Mouse (Mus musculus): ENCODE results near the gene Mtr. TPM values are rescaled to one million over a fixed set of nuclear protein-coding genes. Genes with fewer than 3 reads are reported as not detected.

Mtr gene
- polyA plus RNA-seq (2012; rRNA removed): 8.4 and 8.8 TPM in 2 replicates

DNA sequence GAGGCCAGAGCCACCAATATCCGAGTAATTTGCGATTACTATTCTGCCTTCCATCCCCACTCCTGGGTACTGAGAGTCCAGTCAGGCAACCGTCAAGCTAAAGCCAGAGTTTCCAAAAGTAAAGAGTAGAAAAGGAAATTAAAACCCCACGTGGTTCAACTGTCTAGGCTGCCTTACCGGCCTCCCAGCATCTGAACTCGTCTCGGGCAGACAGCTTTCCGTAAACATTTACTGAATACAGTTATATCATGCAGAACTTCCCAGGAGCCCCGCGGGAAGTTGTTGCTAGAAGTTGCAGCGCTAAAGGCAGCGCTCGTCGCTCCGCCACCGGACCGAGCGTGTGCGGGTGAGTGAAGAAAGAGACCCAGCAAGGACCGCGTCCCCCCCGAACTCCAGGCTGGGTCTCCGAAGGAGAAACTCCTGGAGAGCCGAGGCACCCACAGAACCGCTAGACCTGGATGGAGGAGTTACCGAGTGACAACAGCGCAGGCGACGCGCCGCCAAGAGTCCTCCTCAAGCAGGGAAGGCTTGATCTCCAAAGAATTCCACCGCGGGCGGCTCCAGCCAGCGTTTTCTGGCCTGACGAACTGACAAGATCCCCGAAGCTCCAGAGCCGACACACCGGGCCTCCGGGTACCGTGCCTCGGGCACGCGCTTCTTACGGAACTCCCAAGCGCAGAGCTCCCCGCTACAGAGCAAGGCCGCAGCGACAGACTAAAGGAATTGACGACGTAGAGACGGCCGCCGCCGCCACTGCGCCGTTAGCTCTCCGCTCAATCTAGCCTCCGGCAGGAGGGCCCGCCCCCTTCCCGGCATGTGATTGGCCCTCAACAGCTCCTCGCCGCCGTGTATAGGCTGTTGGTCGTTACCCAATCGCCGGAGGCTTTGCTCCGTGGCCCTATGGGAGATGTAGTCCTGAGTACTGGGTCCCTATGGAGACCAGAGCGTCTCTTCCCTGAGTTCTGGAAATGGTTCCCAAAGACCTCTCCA, at the start of gene Mtr:
Gene Mtr, minus strand, starts transcription at position 723 of the 990 bp plus-strand sequence.
- peak within 1 kb of the TSS; percentile 87 for H3K4me3 ChIP-seq (ENCODE audit: insufficient read depth, low read length)
- peaks cover 5% of the 10 kb centered on the region; the same call in 1 of the 2 replicates for H3K4me1 ChIP-seq (ENCODE audit: control insufficient read depth, insufficient read depth, low read length)
- no peak for TF ChIP-seq CTCF (IDR thresholded peaks at IDR 0.05; ENCODE audit: extremely low read depth, insufficient read depth, low read length)
- TF ChIP-seq POLR2A (IDR thresholded peaks at IDR 0.05; ENCODE audit: extremely low read depth, insufficient read depth, low read length): peak; percentile 89
- H3K27ac ChIP-seq (ENCODE audit: insufficient read depth, low read length): 0 out of 2 replicates have a peak within 1 kb of the TSS, but pooled peaks have one; percentile 16

DNA sequence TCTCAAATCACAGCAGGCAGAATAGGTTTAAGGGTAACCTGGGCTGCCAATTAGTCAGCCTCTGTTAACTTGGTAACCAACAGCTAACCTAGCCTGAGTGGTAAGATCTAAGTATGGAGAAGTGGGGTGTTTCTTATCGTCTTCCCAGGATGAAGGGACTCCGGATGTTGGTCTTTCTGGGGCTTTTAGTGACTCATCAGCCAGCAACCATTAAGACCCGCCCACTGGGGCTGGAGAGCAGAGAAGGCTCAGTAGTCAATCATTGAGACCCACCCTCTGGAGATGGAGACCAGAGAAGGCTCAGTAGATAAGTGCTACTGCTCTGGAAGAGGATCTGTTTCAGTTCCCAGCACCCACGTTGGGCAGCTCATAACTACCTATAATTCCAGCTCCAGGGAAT, 49.4 kb upstream of the Mtr start:
- TF ChIP-seq CTCF (IDR thresholded peaks at IDR 0.05; ENCODE audit: extremely low read depth, insufficient read depth, low read length): no peak
- TF ChIP-seq POLR2A (IDR thresholded peaks at IDR 0.05; ENCODE audit: extremely low read depth, insufficient read depth, low read length): no peak
- H3K27ac ChIP-seq (ENCODE audit: insufficient read depth, low read length): no peak overlapping the region
- peaks cover 1% of the 10 kb centered on the region; the same call in 1 of the 2 replicates for H3K4me1 ChIP-seq (ENCODE audit: control insufficient read depth, insufficient read depth, low read length)
- no peak overlapping the region for H3K4me3 ChIP-seq (ENCODE audit: insufficient read depth, low read length)

GRCm38 (mm10) chr13:12305540-12305939, 47.6 kb upstream of the Mtr start:
- H3K27ac ChIP-seq (ENCODE audit: insufficient read depth, low read length): no peak overlapping the region
- no peak for TF ChIP-seq CTCF (IDR thresholded peaks at IDR 0.05; ENCODE audit: extremely low read depth, insufficient read depth, low read length)
- no peak for TF ChIP-seq POLR2A (IDR thresholded peaks at IDR 0.05; ENCODE audit: extremely low read depth, insufficient read depth, low read length)
- H3K4me3 ChIP-seq (ENCODE audit: insufficient read depth, low read length): no peak overlapping the region
- no peaks in the 10 kb centered on the region; the same call in 1 of the 2 replicates for H3K4me1 ChIP-seq (ENCODE audit: control insufficient read depth, insufficient read depth, low read length)

GRCm38 (mm10) chr13:12304991-12305390, 47.1 kb upstream of the Mtr start:
- Histone ChIP-seq H3K4me3 (ENCODE audit: insufficient read depth, low read length) (no peak overlapping the region), H3K27ac (ENCODE audit: insufficient read depth, low read length) (no peak overlapping the region), H3K4me1 (ENCODE audit: control insufficient read depth, insufficient read depth, low read length) (no peaks in the 10 kb centered on the region; the same call in 1 of the 2 replicates)
- TF ChIP-seq POLR2A (IDR thresholded peaks at IDR 0.05; ENCODE audit: extremely low read depth, insufficient read depth, low read length) (no peak), CTCF (IDR thresholded peaks at IDR 0.05; ENCODE audit: extremely low read depth, insufficient read depth, low read length) (no peak)

DNA sequence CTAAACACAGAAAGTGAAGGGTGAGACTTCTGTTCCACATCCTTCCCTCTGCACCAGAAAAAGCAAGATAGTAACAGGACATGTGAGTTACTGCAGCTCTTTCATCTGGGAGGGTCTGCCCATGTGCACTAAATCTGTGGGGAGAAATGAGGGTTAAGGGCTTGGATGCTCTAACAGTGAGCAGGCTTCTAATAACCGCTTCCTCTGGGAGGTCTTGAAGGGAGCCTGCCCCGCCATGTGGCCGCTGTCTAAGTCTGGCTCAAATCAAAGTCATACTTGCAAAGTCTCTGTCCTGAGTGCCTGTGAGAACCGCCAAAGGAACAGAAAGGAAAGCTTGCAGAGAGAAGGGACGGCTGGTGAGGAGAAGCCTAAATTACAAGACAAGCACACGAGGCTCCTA, 39.9 kb upstream of the Mtr start:
- H3K27ac ChIP-seq (ENCODE audit: insufficient read depth, low read length): no peak overlapping the region
- TF ChIP-seq CTCF (IDR thresholded peaks at IDR 0.05; ENCODE audit: extremely low read depth, insufficient read depth, low read length): no peak
- no peak for TF ChIP-seq POLR2A (IDR thresholded peaks at IDR 0.05; ENCODE audit: extremely low read depth, insufficient read depth, low read length)
- H3K4me1 ChIP-seq (ENCODE audit: control insufficient read depth, insufficient read depth, low read length): no peaks in the 10 kb centered on the region
- H3K4me3 ChIP-seq (ENCODE audit: insufficient read depth, low read length): no peak overlapping the region

GRCm38 (mm10) chr13:12296701-12297100, 38.8 kb upstream of the Mtr start:
- H3K4me3 ChIP-seq (ENCODE audit: insufficient read depth, low read length): no peak overlapping the region
- TF ChIP-seq POLR2A (IDR thresholded peaks at IDR 0.05; ENCODE audit: extremely low read depth, insufficient read depth, low read length): no peak
- TF ChIP-seq CTCF (IDR thresholded peaks at IDR 0.05; ENCODE audit: extremely low read depth, insufficient read depth, low read length): peak; percentile 69
- H3K4me1 ChIP-seq (ENCODE audit: control insufficient read depth, insufficient read depth, low read length): no peaks in the 10 kb centered on the region
- no peak overlapping the region for H3K27ac ChIP-seq (ENCODE audit: insufficient read depth, low read length)

DNA sequence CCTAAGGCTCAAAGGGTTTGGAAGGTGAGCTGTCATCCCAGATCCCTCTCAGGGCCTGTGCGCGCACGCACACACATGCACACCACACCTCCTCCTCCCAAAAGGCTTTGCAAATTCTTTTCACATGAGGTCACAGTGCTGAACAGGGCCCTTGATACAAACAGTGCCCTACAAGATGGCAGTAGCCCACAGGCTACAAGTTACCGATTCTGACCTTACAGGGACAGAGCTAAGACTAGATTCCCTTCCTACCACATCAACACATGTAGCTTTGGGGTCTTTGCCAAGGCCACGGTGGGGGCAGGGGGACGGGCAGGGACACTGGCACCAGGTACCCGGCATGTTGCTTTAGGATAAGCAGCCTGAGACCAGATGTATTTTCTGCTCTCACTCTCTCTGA, 35.9 kb upstream of the Mtr start:
- Histone ChIP-seq H3K27ac (ENCODE audit: insufficient read depth, low read length) (no peak overlapping the region), H3K4me3 (ENCODE audit: insufficient read depth, low read length) (no peak overlapping the region), H3K4me1 (ENCODE audit: control insufficient read depth, insufficient read depth, low read length) (no peaks in the 10 kb centered on the region)
- TF ChIP-seq POLR2A (IDR thresholded peaks at IDR 0.05; ENCODE audit: extremely low read depth, insufficient read depth, low read length): no peak
- no peak for TF ChIP-seq CTCF (IDR thresholded peaks at IDR 0.05; ENCODE audit: extremely low read depth, insufficient read depth, low read length)

GRCm38 (mm10) chr13:12290700-12291099, 32.8 kb upstream of the Mtr start:
- TF ChIP-seq POLR2A (IDR thresholded peaks at IDR 0.05; ENCODE audit: extremely low read depth, insufficient read depth, low read length): no peak
- no peak for TF ChIP-seq CTCF (IDR thresholded peaks at IDR 0.05; ENCODE audit: extremely low read depth, insufficient read depth, low read length)
- H3K27ac ChIP-seq (ENCODE audit: insufficient read depth, low read length): no peak overlapping the region
- no peak overlapping the region for H3K4me3 ChIP-seq (ENCODE audit: insufficient read depth, low read length)

GRCm38 (mm10) chr13:12284528-12284927, 26.6 kb upstream of the Mtr start:
- H3K4me3 ChIP-seq (ENCODE audit: insufficient read depth, low read length): no peak overlapping the region

More at GRCm38 (mm10) chr13:12290700-12291099, 32.8 kb upstream of the Mtr start:
- H3K4me1 ChIP-seq (ENCODE audit: control insufficient read depth, insufficient read depth, low read length): no peaks in the 10 kb centered on the region

More at GRCm38 (mm10) chr13:12284528-12284927, 26.6 kb upstream of the Mtr start:
- H3K27ac ChIP-seq (ENCODE audit: insufficient read depth, low read length): no peak overlapping the region
- TF ChIP-seq CTCF (IDR thresholded peaks at IDR 0.05; ENCODE audit: extremely low read depth, insufficient read depth, low read length): no peak
- TF ChIP-seq POLR2A (IDR thresholded peaks at IDR 0.05; ENCODE audit: extremely low read depth, insufficient read depth, low read length): no peak
- no peaks in the 10 kb centered on the region for H3K4me1 ChIP-seq (ENCODE audit: control insufficient read depth, insufficient read depth, low read length)
